Mouse (Mus musculus) right cerebral cortex, adult 18-20 months (tissue): ENCODE measurements at regions not wholly inside any gene's neighbourhood (a gene's known extent, or its start where the extent isn't known, plus 50 kb on each side); places are given as distances from the start of the nearest gene placed in this dataset.

Source experiments
- DNase-seq: peaks from one replicate; pipeline ENCODE4 v3.0.0; 2022; ENCODE audit warnings: mixed read lengths

DNA sequence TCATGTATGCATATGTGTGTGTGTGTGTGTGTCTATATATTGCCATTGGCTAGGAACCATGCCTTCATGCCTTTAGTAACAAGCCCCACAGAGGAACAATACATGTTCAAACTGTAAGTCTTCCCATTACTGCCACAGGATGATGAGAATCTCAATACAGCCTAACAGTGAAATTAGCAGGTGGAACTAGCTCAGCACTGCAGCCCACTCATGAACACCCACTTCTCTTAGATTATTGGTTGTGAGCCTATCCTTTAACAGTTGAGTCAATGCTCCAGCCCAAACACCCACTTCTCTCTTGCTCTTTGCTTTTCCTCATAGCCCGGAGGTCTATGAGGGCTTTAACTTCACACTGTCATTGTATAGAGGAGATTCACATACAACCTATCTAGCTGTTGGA lies 287.5 kb upstream of the Plxna2 start:
- peak; percentile 14 for DNase-seq

GRCm38 (mm10) chr1:194320320-194321036 lies 297.5 kb upstream of the Plxna2 start:
- DNase-seq = no peak

DNA sequence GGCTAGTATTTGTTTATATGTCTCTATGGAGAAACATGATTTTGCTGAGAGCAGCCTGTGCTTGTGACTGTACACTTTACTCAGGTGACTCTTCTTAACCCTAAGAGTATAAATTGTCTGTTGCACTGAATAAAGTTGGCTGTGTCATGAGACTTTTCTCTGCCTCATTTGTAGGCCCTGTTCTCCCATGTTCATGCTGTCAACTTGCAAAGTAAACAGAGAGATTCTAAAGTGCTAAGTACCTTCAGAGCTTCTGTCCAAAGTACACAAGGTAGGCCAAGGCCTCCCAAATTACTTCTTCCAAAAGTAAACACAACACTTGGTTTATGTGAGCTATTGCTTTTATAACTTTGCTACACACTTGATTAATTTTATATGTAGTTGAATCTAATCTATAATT lies 299.7 kb upstream of the Plxna2 start:
- no peak for DNase-seq

DNA sequence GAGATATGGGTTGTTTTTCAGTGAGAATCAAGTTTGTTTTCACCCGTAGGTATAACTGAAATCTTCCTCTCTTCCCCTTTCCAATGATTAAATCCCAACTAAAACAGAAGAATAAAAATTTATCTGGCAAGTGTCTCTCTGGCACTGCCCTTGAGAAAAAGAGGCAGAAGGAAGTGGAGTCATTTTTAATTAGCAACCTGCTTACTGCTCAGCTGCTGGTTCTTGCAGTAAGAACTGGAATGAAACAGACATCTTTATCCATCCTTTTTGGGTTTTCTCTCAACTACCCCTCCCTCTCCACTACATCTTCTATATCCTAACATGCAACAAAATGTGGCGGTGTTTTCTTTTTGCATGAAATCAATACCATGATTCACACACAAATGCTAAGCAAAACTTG lies 302.4 kb upstream of the Plxna2 start:
- DNase-seq = no peak

- no peak for DNase-seq
Measured at GRCm38 (mm10) chr1:194310373-194310772, 307.6 kb upstream of the Plxna2 start.

- DNase-seq = no peak
Measured at GRCm38 (mm10) chr1:194308648-194309047, 309.4 kb upstream of the Plxna2 start.

DNA sequence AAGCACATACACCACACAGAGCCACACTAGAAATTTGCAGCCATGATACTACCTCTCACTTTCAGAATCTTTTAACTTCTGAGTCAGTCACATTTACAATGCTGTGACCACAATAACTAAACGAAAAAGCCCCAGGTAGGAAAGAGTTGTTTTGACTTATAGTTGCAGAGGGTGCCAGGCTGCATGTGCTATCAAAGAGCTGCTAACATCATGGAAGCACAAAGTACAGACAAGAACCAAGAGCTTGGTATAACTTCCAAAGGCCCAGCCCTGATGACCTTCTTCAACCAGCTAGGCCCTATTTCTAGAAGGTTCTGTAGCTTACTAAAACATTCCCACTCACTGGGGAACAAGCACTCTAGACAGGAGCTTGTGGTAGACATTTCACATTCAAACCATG lies 314.1 kb upstream of the Plxna2 start:
- DNase-seq = no peak

- no peak for DNase-seq
Measured at GRCm38 (mm10) chr1:194302775-194303174, 315.2 kb upstream of the Plxna2 start.

- DNase-seq = no peak
Measured at GRCm38 (mm10) chr1:194281941-194282340, 336.1 kb upstream of the Plxna2 start.

DNA sequence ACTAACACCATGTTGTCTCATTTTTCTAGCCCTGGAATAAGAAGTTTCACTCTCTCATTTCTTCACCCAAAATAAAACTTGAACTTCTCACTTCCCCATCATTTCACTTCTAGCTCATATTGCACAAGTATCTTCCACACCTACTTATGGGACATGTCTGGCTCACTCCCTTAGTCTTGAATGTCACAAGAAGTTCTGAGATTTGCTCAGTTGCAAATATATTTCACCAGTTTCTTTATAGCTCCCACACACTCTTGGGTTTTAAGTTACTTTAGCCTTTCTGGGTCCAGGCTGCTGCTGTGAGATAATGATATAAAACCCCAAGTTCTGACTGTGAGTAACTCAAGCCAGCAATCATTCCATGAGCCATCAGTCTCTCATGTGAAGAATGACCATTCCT lies 350.0 kb upstream of the Plxna2 start:
- DNase-seq = peak; percentile 18

DNA sequence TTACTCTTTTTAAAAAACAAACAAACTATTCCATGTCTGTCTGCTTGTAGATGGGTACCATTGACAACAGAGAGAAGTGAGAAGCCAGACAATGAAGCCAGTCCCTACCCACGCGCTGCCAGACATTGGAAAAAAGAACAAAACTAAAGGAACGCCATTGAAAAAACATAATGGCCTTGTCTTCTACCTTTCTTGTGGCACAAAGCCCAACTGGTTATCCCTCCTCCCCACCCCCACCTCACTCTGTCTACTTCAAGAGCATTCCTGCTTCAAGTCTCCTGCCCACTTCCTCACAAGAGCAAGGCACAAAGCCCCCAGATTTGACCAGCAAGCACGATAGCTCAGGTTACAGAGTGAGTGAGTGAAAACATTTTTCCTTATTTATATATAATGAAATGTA lies 355.6 kb upstream of the Plxna2 start:
- DNase-seq = no peak

DNA sequence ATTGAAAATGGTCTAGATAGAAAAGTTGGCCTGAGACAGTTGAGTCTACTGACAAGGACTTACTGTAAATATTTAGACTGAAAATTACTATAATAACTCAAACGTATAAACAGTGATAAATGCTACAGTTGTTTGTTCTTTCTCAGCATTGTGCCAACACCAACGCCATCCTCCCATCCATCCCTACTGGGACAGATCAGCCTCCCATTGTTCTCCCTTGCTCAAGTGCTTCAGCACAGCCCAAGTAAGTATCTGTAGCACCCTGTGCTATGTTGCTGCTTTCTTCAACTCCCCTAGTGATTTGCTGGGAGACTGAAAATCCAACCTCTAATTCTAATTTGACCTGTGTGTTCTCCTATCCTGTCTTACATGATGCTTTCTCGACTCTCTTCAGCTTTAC lies 358.1 kb upstream of the Plxna2 start:
- no peak for DNase-seq

DNA sequence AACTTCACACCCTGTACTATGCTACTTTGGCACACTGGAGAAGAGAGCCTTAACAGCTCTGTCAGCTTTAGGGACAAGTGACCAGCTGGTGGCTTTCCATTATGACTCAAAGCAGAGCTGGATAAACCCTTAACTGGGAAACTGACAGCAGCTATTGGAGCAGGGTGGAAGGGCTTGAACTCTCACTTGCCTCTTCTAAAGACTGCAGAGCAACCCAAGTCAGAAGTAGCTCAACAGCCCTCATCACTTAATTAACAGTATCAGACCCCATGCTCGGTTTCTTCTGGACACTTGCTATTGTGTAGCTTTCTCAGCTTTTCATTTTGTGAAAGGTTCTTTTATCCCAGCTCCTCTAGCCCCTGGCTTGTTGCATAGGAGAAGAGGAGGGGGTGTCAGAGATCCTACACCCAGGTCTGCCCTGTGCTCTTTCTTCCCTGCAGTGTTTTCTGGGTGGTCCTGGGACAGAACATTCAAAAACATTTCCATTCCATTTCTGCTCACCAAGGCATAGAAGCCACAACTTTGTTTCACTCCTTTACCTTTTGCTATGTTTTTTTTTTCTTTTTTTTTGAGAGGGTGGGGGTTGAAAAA lies 373.1 kb upstream of the Plxna2 start:
- DNase-seq = no peak

- no peak for DNase-seq
Measured at GRCm38 (mm10) chr1:194241111-194241510, 376.9 kb upstream of the Plxna2 start.

- DNase-seq = peak; percentile 40
Measured at GRCm38 (mm10) chr1:194231206-194231605, 386.8 kb upstream of the Plxna2 start.

DNA sequence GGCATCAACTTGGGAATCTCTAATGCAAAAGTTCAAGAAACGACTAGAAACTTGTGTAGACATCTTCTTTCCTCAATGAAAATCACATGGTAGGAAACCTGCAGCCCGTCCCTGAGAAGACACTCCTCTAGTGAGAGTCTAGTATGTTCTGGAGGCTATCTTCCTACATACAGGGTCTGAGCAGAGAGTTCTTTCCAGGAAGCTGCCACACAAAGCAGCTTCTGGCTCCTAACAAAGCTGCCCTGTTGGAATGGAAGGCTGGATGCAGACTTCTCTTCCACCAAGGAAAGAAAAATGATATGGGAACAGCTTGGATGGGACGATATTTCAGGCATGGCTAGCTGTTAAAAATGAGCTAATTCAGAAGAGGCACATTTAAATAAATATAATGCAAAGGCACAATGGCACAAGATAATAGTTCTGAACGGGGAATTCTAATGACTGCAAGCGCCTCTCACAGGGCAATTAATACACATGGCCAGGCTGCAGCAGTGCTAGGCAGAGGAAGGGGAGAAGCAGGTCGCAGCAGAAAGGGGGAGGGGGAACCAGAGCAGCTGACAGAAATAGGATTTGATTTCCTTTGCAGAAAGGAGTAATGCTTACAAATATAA lies 391.4 kb upstream of the Plxna2 start:
- DNase-seq = no peak

GRCm38 (mm10) chr1:194225786-194226185 lies 392.2 kb upstream of the Plxna2 start:
- no peak for DNase-seq

DNA sequence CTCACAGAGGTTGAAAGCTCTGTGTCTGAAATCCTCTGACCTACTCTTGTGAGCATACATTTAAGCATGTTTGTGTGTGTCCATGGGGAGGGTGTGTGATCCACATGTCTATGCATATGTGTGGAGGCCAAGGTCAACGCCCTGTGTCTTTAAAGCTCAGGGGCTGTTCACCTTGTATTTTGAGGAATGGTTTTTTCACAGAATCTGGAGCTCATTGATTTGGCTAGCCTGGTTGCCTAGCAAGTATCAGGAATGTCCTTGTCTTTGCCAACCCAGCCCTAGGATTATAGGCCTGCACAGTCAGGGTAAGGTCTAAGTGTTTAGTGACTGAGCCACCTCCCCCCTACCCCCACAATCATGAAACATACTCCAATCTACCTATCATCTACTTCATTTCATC lies 394.0 kb upstream of the Plxna2 start:
- DNase-seq = no peak

DNA sequence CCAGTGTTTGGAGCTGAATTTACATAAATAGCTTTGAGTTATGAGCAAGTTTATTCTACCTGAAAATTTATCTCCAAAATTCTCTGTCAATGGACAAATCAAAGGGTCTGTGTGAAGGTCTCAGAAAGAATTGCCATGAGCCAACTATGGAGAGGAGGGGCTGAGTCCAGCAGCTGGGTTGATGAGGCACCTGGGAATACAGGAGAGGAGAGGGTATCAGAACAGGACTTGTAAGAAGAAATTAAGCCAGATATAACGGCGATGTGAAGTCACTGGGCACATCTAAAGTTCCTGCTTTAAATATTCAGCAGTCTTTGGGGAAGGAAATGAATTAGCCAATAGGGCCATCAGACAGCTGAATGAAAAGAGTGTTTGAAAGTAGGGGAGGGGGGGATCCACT lies 394.4 kb upstream of the Plxna2 start:
- DNase-seq = no peak

- peak; percentile 65 for DNase-seq
Measured at GRCm38 (mm10) chr1:194223015-194223414, 395.0 kb upstream of the Plxna2 start.

- DNase-seq = no peak
Measured at GRCm38 (mm10) chr1:194208034-194209000, 409.7 kb upstream of the Plxna2 start.

- no peak for DNase-seq
Measured at GRCm38 (mm10) chr1:194197516-194197915, 420.5 kb upstream of the Plxna2 start.

- DNase-seq = no peak
Measured at GRCm38 (mm10) chr1:194182293-194182692, 435.7 kb upstream of the Plxna2 start.
